10 mouse cellular contexts compared by ENCODE assay signal in the genomic region with DNA sequence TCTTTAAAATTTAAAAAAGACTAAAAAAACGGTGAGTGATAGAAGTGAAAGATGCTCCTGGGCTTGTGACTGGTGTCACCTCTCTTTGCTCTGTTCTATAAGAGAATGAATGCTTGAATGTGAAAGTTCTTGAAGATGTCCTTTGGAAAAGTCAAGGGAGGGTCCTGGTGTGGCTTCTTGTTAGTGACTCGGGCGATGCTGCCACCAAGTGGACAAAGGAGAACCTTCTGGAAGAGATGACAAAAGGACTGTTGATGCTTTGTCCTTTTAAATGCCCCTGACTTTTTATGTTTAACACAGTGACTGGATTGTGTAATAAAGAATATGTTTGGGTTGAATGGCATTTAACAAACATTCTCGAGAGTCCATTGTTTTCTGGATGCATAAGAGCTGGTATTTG. TPM values are rescaled to one million over a fixed set of nuclear protein-coding genes. Genes with fewer than 3 reads are reported as not detected.
DNase-seq lines count a peak whose midpoint lies in the region; ATAC-seq and TF ChIP-seq lines count a peak whose summit lies in the region.
"Had no signal": no experiment of that assay in that cellular context is flagged by ENCODE, and none has a peak within 500 bp of the region (broad histone marks: within the 10 kb centered on the region; RNA-seq: fewer than 3 reads in every experiment).

No protein-coding gene starts in this region.

- CTCF ChIA-PET in Patski (lab: Charles Lee), result interaction anchor here (0.8 kb wide), 1 partner anchor 160 kb away, joined by 3 read pairs; no protein-coding TSS in a partner anchor

- no peaks in the 10 kb centered on the region for H3K9me3 ChIP-seq in midbrain, embryonic 10.5 days (replicated peaks)
- H3K9me3 ChIP-seq in midbrain, embryonic 15.5 days, result no peaks in the 10 kb centered on the region
- H3K9me3 ChIP-seq: heart, embryonic 13.5 days had no signal

- peak; percentile 36 for DNase-seq in midbrain, embryonic 10.5 days (ENCODE audit: low spot score)
- no peak for DNase-seq in Patski (ENCODE audit: low read depth, low spot score)
- DNase-seq in cerebellum, adult 18-20 months, result peak; percentile 47 to 63
- peak; percentile 71 for DNase-seq in heart, postnatal 4 days
- peak; percentile 62 for DNase-seq in left cerebral cortex, postnatal 4 days
- DNase-seq in retina, postnatal 7 days (ENCODE audit: low read depth, low spot score), result peak; percentile 23
- DNase-seq in urinary bladder, adult 18-20 months (ENCODE audit: low spot score in 2 of 2), result no peak

- no peak overlapping the region for H3K27ac ChIP-seq in midbrain, embryonic 10.5 days (replicated peaks)
- no peak overlapping the region for H3K27ac ChIP-seq in midbrain, embryonic 15.5 days
- H3K27ac ChIP-seq: heart, embryonic 13.5 days had no signal

- 26% methylated on average over 4 of the region's 4 CpGs for WGBS in midbrain, embryonic 10.5 days
- WGBS in midbrain, embryonic 15.5 days, result 24% methylated on average over 4 of the region's 4 CpGs

- H3K4me1 ChIP-seq in midbrain, embryonic 10.5 days, result no peaks in the 10 kb centered on the region
- H3K4me1 ChIP-seq in midbrain, embryonic 15.5 days, result no peaks in the 10 kb centered on the region
- H3K4me1 ChIP-seq: heart, embryonic 13.5 days had no signal

- POLR2A ChIA-PET in Patski (lab: Charles Lee), result interaction anchor here (0.6 kb wide), 1 partner anchor 20 kb away, joined by 4 read pairs; no protein-coding TSS in a partner anchor

- H3K9ac ChIP-seq in midbrain, embryonic 15.5 days, result no peak overlapping the region
- H3K9ac ChIP-seq: heart, embryonic 13.5 days had no signal

- H3K4me2 ChIP-seq in midbrain, embryonic 15.5 days, result no peak overlapping the region
- H3K4me2 ChIP-seq: heart, embryonic 13.5 days had no signal

- H3K4me3 ChIP-seq in midbrain, embryonic 10.5 days, result no peak overlapping the region
- H3K4me3 ChIP-seq in midbrain, embryonic 15.5 days, result no peak overlapping the region
- H3K4me3 ChIP-seq: heart, embryonic 13.5 days had no signal

- no peak for ATAC-seq in midbrain, embryonic 15.5 days (replicated peaks)
- no peak for ATAC-seq in Patski

- in situ Hi-C loops in Patski (cut with MboI; ENCODE audit: low pct_unique_long_range_greater_than_20kb), result loop anchor here (10.0 kb wide), 2 partner anchors 49 to 161 kb away; partner anchors contain the start of gene Pth

- intact Hi-C loops in left cerebral cortex, postnatal 4 days (cut with DNase I), result no loop called here

- H3K27me3 ChIP-seq in midbrain, embryonic 10.5 days (ENCODE audit: low read depth, poor library complexity, severe bottlenecking), result no peaks in the 10 kb centered on the region
- H3K27me3 ChIP-seq in midbrain, embryonic 15.5 days (replicated peaks), result no peaks in the 10 kb centered on the region
- H3K27me3 ChIP-seq in Patski, result no peaks in the 10 kb centered on the region
- H3K27me3 ChIP-seq: heart, embryonic 13.5 days had no signal

- no peaks in the 10 kb centered on the region for H3K36me3 ChIP-seq in midbrain, embryonic 10.5 days
- no peaks in the 10 kb centered on the region for H3K36me3 ChIP-seq in midbrain, embryonic 15.5 days (replicated peaks)
- H3K36me3 ChIP-seq: heart, embryonic 13.5 days had no signal

- TF ChIP-seq CTCF in Patski (IDR thresholded peaks at IDR 0.05), result peak; percentile 79

RNA-seq across cellular contexts. Expression of gene Pth, which starts 45.9 kb away (rescaled TPM):
- not detected in 2 replicates for polyA plus RNA-seq in midbrain, embryonic 10.5 days (2016; fragmentation: Nextera tagmentation; extraction: Ambion mirVana)
- polyA plus RNA-seq in midbrain, embryonic 15.5 days (2015; fragmentation: Nextera tagmentation; extraction: Ambion mirVana), result not detected in 2 replicates
- not detected for polyA plus RNA-seq in Patski (2021)
- total RNA-seq in heart, postnatal 4 days (2021), result not detected
- not detected for total RNA-seq in left cerebral cortex, postnatal 4 days (2021)
- polyA plus RNA-seq: neural tube, embryonic 14.5 days had no signal

Comparison
In these comparisons a context has a peak if more than half of its experiments do, and no peak if none do; other contexts are left out.
1. DNase-seq: peak in midbrain, embryonic 10.5 days (single experiment), cerebellum, adult 18-20 months (2 of 2), heart, postnatal 4 days (single experiment), left cerebral cortex, postnatal 4 days (single experiment) and retina, postnatal 7 days (single experiment); none in Patski (single experiment) and urinary bladder, adult 18-20 months (0 of 2).